Mouse (Mus musculus) hindbrain, postnatal 0 days (tissue): ENCODE measurements around the gene Prss38. TPM values are rescaled to one million over a fixed set of nuclear protein-coding genes. Genes with fewer than 3 reads are reported as not detected.

Source experiments
- ATAC-seq: fragments of 200-750 bp; cut with Nextera tagmentation; 2 replicates; pipeline ENCODE4 v1.8.0; 2017; ENCODE audit warnings: mild to moderate bottlenecking, moderate TSS enrichment, moderate library complexity
- DNase-seq: peaks from one replicate; pipeline ENCODE4 v3.0.0-alpha.2; 2015; ENCODE audit warnings: low spot score
- H3K27ac ChIP-seq: fragments of 300-500 bp; sonication (generic); 2 replicates; pipeline ENCODE4 v1.5.1; 2014; ENCODE audit warnings: mild to moderate bottlenecking
- H3K27me3 ChIP-seq: fragments of 300-500 bp; sonication (generic); 2 replicates; pipeline ENCODE4 v1.6.1; 2014; ENCODE audit warnings: low read length, mixed read lengths; ENCODE audit not compliant: insufficient read depth
- H3K36me3 ChIP-seq: fragments of 300-500 bp; sonication (generic); 2 replicates; pipeline ENCODE4 v1.6.1; 2014; ENCODE audit warnings: low read length, mixed read lengths; ENCODE audit not compliant: insufficient read depth
- H3K4me1 ChIP-seq: fragments of 300-500 bp; sonication (generic); 2 replicates; pipeline ENCODE4 v1.6.1; 2014; ENCODE audit warnings: antibody characterized with exemption, low read length, mixed read lengths; ENCODE audit not compliant: insufficient read depth
- H3K4me2 ChIP-seq: fragments of 300-500 bp; sonication (generic); 2 replicates; pipeline ENCODE4 v1.6.1; 2014; ENCODE audit warnings: low read depth, mild to moderate bottlenecking, low read length, moderate library complexity, mixed read lengths
- H3K4me3 ChIP-seq: fragments of 300-500 bp; sonication (generic); 2 replicates; pipeline ENCODE4 v1.5.1; 2014; ENCODE audit warnings: low read length
- H3K9ac ChIP-seq: fragments of 300-500 bp; sonication (generic); replicated peaks from 2 replicates; pipeline ENCODE4 v1.6.1; 2014; ENCODE audit warnings: mild to moderate bottlenecking, low read length, moderate library complexity, mixed read lengths
- H3K9me3 ChIP-seq: fragments of 300-500 bp; sonication (generic); 2 replicates; pipeline ENCODE4 v1.6.1; 2016; ENCODE audit warnings: low read length, mixed read lengths
- CTCF ChIP-seq: IDR thresholded peaks from 2 replicates; pipeline ENCODE4 v1.5.1; 2016; ENCODE audit warnings: antibody characterized with exemption, control low read depth, low read depth
- WGBS: fragments of 180-500 bp; shearing (Covaris S2); extraction: QIAGEN DNeasy Blood & Tissue Kit; methylation state at CpG from one replicate; pipeline ENCODE4 v1.1.7; 2014; 5-methylcytosine and 5-hydroxymethylcytosine counted together
- polyA plus RNA-seq: library from polyadenylated mRNA; unstranded; fragments of >200 nt; fragmentation: Nextera tagmentation; extraction: Ambion mirVana; gene quantifications from 2 replicates; pipeline ENCODE4 v1.2.1, GENCODE M21; 2015
- total RNA-seq: library from RNA; depleted of rRNA; stranded (reverse); fragments of >200 nt; gene quantifications from 2 replicates; pipeline ENCODE4 v1.2.3, GENCODE M21; 2014; rRNA removed

Prss38 gene
- total RNA-seq (not detected in 2 replicates), polyA plus RNA-seq (not detected in 2 replicates)

GRCm38 (mm10) chr11:59375475-59375874, at the start of gene Prss38:
TSS of gene Prss38 (minus strand) at chr11:59375657.
- DNase-seq = no peak
- H3K9ac ChIP-seq = no peak within 1 kb of the TSS
- no peaks in the 10 kb centered on the region for H3K36me3 ChIP-seq
- TF ChIP-seq CTCF = peak; percentile 37
- H3K4me2 ChIP-seq = no peak within 1 kb of the TSS
- H3K4me3 ChIP-seq = no peak within 1 kb of the TSS
- H3K4me1 ChIP-seq = no peaks in the 10 kb centered on the region
- H3K9me3 ChIP-seq = no peaks in the 10 kb centered on the region
- no peak for ATAC-seq
- H3K27me3 ChIP-seq = no peaks in the 10 kb centered on the region
- no peak within 1 kb of the TSS for H3K27ac ChIP-seq
- 82% methylated on average over 16 of the region's 16 CpGs for WGBS

- TF ChIP-seq CTCF = no peak
- Histone ChIP-seq H3K4me2 (no peak overlapping the region), H3K36me3 (peaks cover 62% of the 10 kb centered on the region), H3K9ac (no peak overlapping the region), H3K4me1 (no peaks in the 10 kb centered on the region), H3K27ac (no peak overlapping the region), H3K4me3 (no peak overlapping the region), H3K27me3 (no peaks in the 10 kb centered on the region), H3K9me3 (no peaks in the 10 kb centered on the region)
- WGBS = 77% methylated on average over 5 of the region's 5 CpGs
- no peak for DNase-seq
- ATAC-seq = no peak
Observed at GRCm38 (mm10) chr11:59423010-59423588, 47.6 kb upstream of the Prss38 start.

GRCm38 (mm10) chr11:59421967-59422366, 46.5 kb upstream of the Prss38 start:
- no peak overlapping the region for H3K27ac ChIP-seq
- no peak overlapping the region for H3K4me2 ChIP-seq
- no peak overlapping the region for H3K9ac ChIP-seq
- no peaks in the 10 kb centered on the region for H3K9me3 ChIP-seq
- no peaks in the 10 kb centered on the region for H3K27me3 ChIP-seq
- no peak for TF ChIP-seq CTCF
- ATAC-seq (no peak), DNase-seq (no peak)
- H3K4me1 ChIP-seq = no peaks in the 10 kb centered on the region
- H3K4me3 ChIP-seq = no peak overlapping the region
- 92% methylated on average over 2 of the region's 2 CpGs for WGBS
- H3K36me3 ChIP-seq = peaks cover 52% of the 10 kb centered on the region

DNA sequence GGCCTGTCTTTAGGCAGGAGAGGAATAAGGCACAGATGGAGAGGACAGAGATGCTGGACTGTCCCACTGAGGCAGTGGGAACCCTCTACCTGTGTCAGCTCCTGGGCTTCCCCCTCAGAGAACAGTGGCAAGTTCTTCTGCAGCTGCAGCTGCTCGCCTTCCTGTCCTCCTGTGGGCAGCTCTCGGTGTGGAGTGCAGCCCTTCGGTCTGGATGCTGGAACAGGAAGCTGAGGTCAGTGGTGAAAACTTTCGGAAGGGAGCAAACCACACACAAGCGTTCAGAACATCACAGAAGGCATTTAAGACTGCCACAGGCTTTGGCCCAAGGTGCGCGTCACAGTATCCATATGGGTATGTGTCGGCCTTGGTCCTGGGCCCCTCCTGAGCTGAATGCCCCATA, 46.0 kb upstream of the Prss38 start:
- no peak for ATAC-seq
- no peak for TF ChIP-seq CTCF
- H3K36me3 ChIP-seq = peaks cover 49% of the 10 kb centered on the region

GRCm38 (mm10) chr11:59418708-59419107, 43.3 kb upstream of the Prss38 start:
- ATAC-seq (no peak), DNase-seq (no peak)
- 82% methylated on average over 5 of the region's 5 CpGs for WGBS
- no peak overlapping the region for H3K9ac ChIP-seq
- no peak for TF ChIP-seq CTCF
- no peaks in the 10 kb centered on the region for H3K9me3 ChIP-seq
- H3K4me1 ChIP-seq = no peaks in the 10 kb centered on the region
- no peak overlapping the region for H3K4me3 ChIP-seq
- H3K36me3 ChIP-seq = peaks cover 36% of the 10 kb centered on the region
- H3K27me3 ChIP-seq = no peaks in the 10 kb centered on the region
- no peak overlapping the region for H3K27ac ChIP-seq
- H3K4me2 ChIP-seq = no peak overlapping the region

More for the DNA sequence above, 46.0 kb upstream of the Prss38 start:
- no peak overlapping the region for H3K9ac ChIP-seq
- no peak for DNase-seq
- H3K4me3 ChIP-seq = no peak overlapping the region
- H3K27ac ChIP-seq = no peak overlapping the region
- H3K4me1 ChIP-seq = no peaks in the 10 kb centered on the region
- H3K9me3 ChIP-seq = no peaks in the 10 kb centered on the region
- 95% methylated on average over 8 of the region's 8 CpGs for WGBS
- H3K27me3 ChIP-seq = no peaks in the 10 kb centered on the region
- H3K4me2 ChIP-seq = no peak overlapping the region

GRCm38 (mm10) chr11:59412999-59413863, 37.8 kb upstream of the Prss38 start:
- H3K36me3 ChIP-seq = peaks cover 3% of the 10 kb centered on the region; the same call in 1 of the 2 replicates
- no peaks in the 10 kb centered on the region for H3K9me3 ChIP-seq
- H3K4me1 ChIP-seq = no peaks in the 10 kb centered on the region
- no peaks in the 10 kb centered on the region for H3K27me3 ChIP-seq
- ATAC-seq = no peak
- WGBS = 78% methylated on average over 13 of the region's 13 CpGs
- H3K9ac ChIP-seq = no peak overlapping the region
- TF ChIP-seq CTCF = no peak
- no peak overlapping the region for H3K4me3 ChIP-seq
- DNase-seq = no peak
- H3K4me2 ChIP-seq = no peak overlapping the region
- no peak overlapping the region for H3K27ac ChIP-seq
